30 mouse cellular contexts compared by ENCODE assay signal in the genomic region with DNA sequence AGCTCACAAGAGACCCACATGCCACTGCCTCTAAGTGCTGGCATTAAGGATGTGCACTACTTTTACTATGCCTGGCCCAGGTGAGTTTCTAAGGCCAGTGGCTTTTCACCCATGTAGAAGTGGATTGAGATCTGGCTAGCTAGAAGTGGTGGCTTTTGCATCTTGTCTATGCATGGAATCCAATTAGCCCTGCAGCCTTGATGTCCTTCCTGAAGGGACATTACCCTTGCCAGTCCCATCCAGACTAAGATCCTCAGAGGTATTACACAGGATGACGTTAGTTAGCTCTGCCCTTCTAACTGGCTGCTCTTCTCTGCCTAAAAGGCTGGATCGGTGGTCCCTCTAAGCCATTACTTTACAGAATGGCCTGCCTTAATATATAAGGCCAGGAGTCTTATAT. TPM values are rescaled to one million over a fixed set of nuclear protein-coding genes. Genes with fewer than 3 reads are reported as not detected.
DNase-seq lines count a peak whose midpoint lies in the region; ATAC-seq and TF ChIP-seq lines count a peak whose summit lies in the region.
"Had no signal": no experiment of that assay in that cellular context is flagged by ENCODE, and none has a peak within 500 bp of the region (broad histone marks: within the 10 kb centered on the region; RNA-seq: fewer than 3 reads in every experiment).

No protein-coding gene starts in this region.

- ATAC-seq in kidney, embryonic 16.5 days (ENCODE audit: low FRiP score, low TSS enrichment) = no peak
- no peak for ATAC-seq in midbrain, embryonic 11.5 days (ENCODE audit: low FRiP score)
- no peak for ATAC-seq in midbrain, embryonic 13.5 days

- no peak overlapping the region for H3K9ac ChIP-seq in kidney, embryonic 16.5 days (replicated peaks; ENCODE audit: low read length)
- no peak overlapping the region for H3K9ac ChIP-seq in midbrain, embryonic 11.5 days (ENCODE audit: low read length)
- no peak overlapping the region for H3K9ac ChIP-seq in midbrain, embryonic 13.5 days (replicated peaks)
- H3K9ac ChIP-seq: embryonic facial prominence, embryonic 15.5 days; hindbrain, embryonic 14.5 days had no signal

- H3K4me2 ChIP-seq in kidney, embryonic 16.5 days (replicated peaks; ENCODE audit: low read depth, low read length) = no peak overlapping the region
- H3K4me2 ChIP-seq in midbrain, embryonic 11.5 days = no peak overlapping the region
- H3K4me2 ChIP-seq in midbrain, embryonic 13.5 days (replicated peaks) = no peak overlapping the region

- peak; percentile 58 for DNase-seq in cerebellum, adult 9-10 months
- no peak for DNase-seq in cerebellum, postnatal 10 days
- peak; percentile 11 for DNase-seq in kidney, adult 9 months
- DNase-seq in midbrain, embryonic 11.5 days (ENCODE audit: low spot score, missing footprints) = peak; percentile 82
- no peak for DNase-seq in left cerebral cortex, adult 2 months (ENCODE audit: extremely low spot score in 1 of 2, low spot score in 2 of 2)
- DNase-seq: adrenal gland, adult 2 months; adrenal gland, postnatal 14 days; cerebellum, adult 11 months; cerebellum, adult 8-10 months; forebrain, postnatal 0 days; gastrocnemius, adult 2 months; gastrocnemius, postnatal 14 days; heart, postnatal 10 days; heart, postnatal 36 days had no signal

- intact Hi-C loops in left cerebral cortex, adult 2 months (cut with DNase I) = no loop called here

- WGBS in kidney, embryonic 16.5 days = 75% methylated on average over 2 of the region's 2 CpGs
- 80% methylated on average over 2 of the region's 2 CpGs for WGBS in midbrain, embryonic 11.5 days
- 76% methylated on average over 2 of the region's 2 CpGs for WGBS in midbrain, embryonic 13.5 days

- no peak overlapping the region for H3K27ac ChIP-seq in kidney, embryonic 16.5 days (ENCODE audit: low read length)
- no peak overlapping the region for H3K27ac ChIP-seq in midbrain, embryonic 11.5 days (ENCODE audit: low read depth, low read length)
- H3K27ac ChIP-seq in midbrain, embryonic 13.5 days = no peak overlapping the region
- H3K27ac ChIP-seq in left cerebral cortex, adult 2 months = no peak overlapping the region
- H3K27ac ChIP-seq: heart, embryonic 15.5 days had no signal

- H3K4me3 ChIP-seq in kidney, embryonic 16.5 days (ENCODE audit: low read length) = no peak overlapping the region
- no peak overlapping the region for H3K4me3 ChIP-seq in midbrain, embryonic 11.5 days (ENCODE audit: low read depth, low read length)
- no peak overlapping the region for H3K4me3 ChIP-seq in midbrain, embryonic 13.5 days (replicated peaks)
- H3K4me3 ChIP-seq in left cerebral cortex, adult 2 months = no peak overlapping the region

- no peaks in the 10 kb centered on the region for H3K27me3 ChIP-seq in kidney, embryonic 16.5 days (ENCODE audit: insufficient read depth, low read length)
- peaks cover 20% of the 10 kb centered on the region for H3K27me3 ChIP-seq in midbrain, embryonic 11.5 days (ENCODE audit: control insufficient read depth, insufficient read depth, low read length)
- H3K27me3 ChIP-seq in midbrain, embryonic 13.5 days = peaks cover 22% of the 10 kb centered on the region
- H3K27me3 ChIP-seq: embryonic facial prominence, embryonic 12.5 days; embryonic facial prominence, embryonic 15.5 days; heart, embryonic 12.5 days; heart, embryonic 15.5 days; Patski had no signal

- no peaks in the 10 kb centered on the region for H3K36me3 ChIP-seq in kidney, embryonic 16.5 days (ENCODE audit: insufficient read depth, low read length)
- H3K36me3 ChIP-seq in midbrain, embryonic 11.5 days (ENCODE audit: control insufficient read depth, insufficient read depth, low read length) = no peaks in the 10 kb centered on the region
- no peaks in the 10 kb centered on the region for H3K36me3 ChIP-seq in midbrain, embryonic 13.5 days
- H3K36me3 ChIP-seq: embryonic facial prominence, embryonic 12.5 days; embryonic facial prominence, embryonic 15.5 days; G1E; heart, embryonic 12.5 days; heart, embryonic 15.5 days had no signal

- no peaks in the 10 kb centered on the region for H3K9me3 ChIP-seq in kidney, embryonic 16.5 days (ENCODE audit: low read length)
- no peaks in the 10 kb centered on the region for H3K9me3 ChIP-seq in midbrain, embryonic 11.5 days (ENCODE audit: control insufficient read depth, low read length)
- H3K9me3 ChIP-seq in midbrain, embryonic 13.5 days = no peaks in the 10 kb centered on the region
- H3K9me3 ChIP-seq: embryonic facial prominence, embryonic 12.5 days; embryonic facial prominence, embryonic 15.5 days; G1E; heart, embryonic 12.5 days; heart, embryonic 15.5 days had no signal

- H3K4me1 ChIP-seq in kidney, embryonic 16.5 days (ENCODE audit: insufficient read depth, low read length) = peaks cover 20% of the 10 kb centered on the region
- peaks cover 2% of the 10 kb centered on the region; the same call in 1 of the 2 replicates for H3K4me1 ChIP-seq in midbrain, embryonic 11.5 days (ENCODE audit: control insufficient read depth, insufficient read depth, low read length)
- H3K4me1 ChIP-seq in midbrain, embryonic 13.5 days (replicated peaks) = peaks cover 21% of the 10 kb centered on the region

- TF ChIP-seq CTCF in left cerebral cortex, adult 2 months (IDR thresholded peaks at IDR 0.05) = no peak

RNA-seq across cellular contexts. Expression of a gene that starts 0.9 kb away (rescaled TPM):
- 3.3 and 3.6 TPM in 2 replicates for polyA plus RNA-seq in kidney, embryonic 16.5 days (2015; fragmentation: Nextera tagmentation; extraction: Ambion mirVana)
- polyA plus RNA-seq in midbrain, embryonic 11.5 days (2014; fragmentation: Nextera tagmentation; extraction: Ambion mirVana) = 8.2 and 10.8 TPM in 2 replicates
- polyA plus RNA-seq in midbrain, embryonic 13.5 days (2015; fragmentation: Nextera tagmentation; extraction: Ambion mirVana) = 4.6 and 5.2 TPM in 2 replicates
- 10 to 100 TPM; 41.5 to 42.1 TPM for total RNA-seq in left cerebral cortex, adult 2 months (2021)

RNA-seq across cellular contexts. Expression of a gene that starts 40.2 kb away (rescaled TPM):
- 267 and 278 TPM in 2 replicates for polyA plus RNA-seq in kidney, embryonic 16.5 days (2015; fragmentation: Nextera tagmentation; extraction: Ambion mirVana)
- 215 and 238 TPM in 2 replicates for polyA plus RNA-seq in midbrain, embryonic 11.5 days (2014; fragmentation: Nextera tagmentation; extraction: Ambion mirVana)
- 254 TPM in 2 replicates for polyA plus RNA-seq in midbrain, embryonic 13.5 days (2015; fragmentation: Nextera tagmentation; extraction: Ambion mirVana)
- total RNA-seq in left cerebral cortex, adult 2 months (2021) = 100 to 1,000 TPM; 159 to 168 TPM

RNA-seq across cellular contexts. Expression of a gene that starts 46.2 kb away (rescaled TPM):
- polyA plus RNA-seq in kidney, embryonic 16.5 days (2015; fragmentation: Nextera tagmentation; extraction: Ambion mirVana) = 1.0 and 2.0 TPM in 2 replicates
- not detected in 2 replicates for polyA plus RNA-seq in midbrain, embryonic 11.5 days (2014; fragmentation: Nextera tagmentation; extraction: Ambion mirVana)
- polyA plus RNA-seq in midbrain, embryonic 13.5 days (2015; fragmentation: Nextera tagmentation; extraction: Ambion mirVana) = not detected in 2 replicates
- under 1 TPM in 1 of 2 experiments, not detected in 1; 0.36 TPM for total RNA-seq in left cerebral cortex, adult 2 months (2021)
- total RNA-seq: CH12.LX; common myeloid progenitor, adult 5-6 weeks; G1E; hindbrain, postnatal 0 days had no signal
- polyA plus RNA-seq: C2C12; embryonic facial prominence, embryonic 12.5 days; forebrain, embryonic 11.5 days; forebrain, embryonic 14.5 days; G1E; heart, embryonic 15.5 days; hindbrain, embryonic 14.5 days; inflammation-experienced regulatory T-cells, adult 6 months had no signal

Comparison
In these comparisons a context has a peak if more than half of its experiments do, and no peak if none do; other contexts are left out.
1. DNase-seq: peak in cerebellum, adult 9-10 months (single experiment), kidney, adult 9 months (single experiment) and midbrain, embryonic 11.5 days (single experiment); none in cerebellum, postnatal 10 days (0 of 2) and left cerebral cortex, adult 2 months (0 of 2).